Mouse (Mus musculus) heart, embryonic 15.5 days (tissue): ENCODE results near the gene Tsc22d2. TPM values are rescaled to one million over a fixed set of nuclear protein-coding genes. Genes with fewer than 3 reads are reported as not detected.

Experiments used
- polyA plus RNA-seq: library from polyadenylated mRNA; unstranded; fragments of >200 nt; fragmentation: Nextera tagmentation; extraction: Ambion mirVana; gene quantifications from 2 replicates; pipeline ENCODE4 v1.2.1, GENCODE M21; 2015

Gene Tsc22d2
- polyA plus RNA-seq, 1 experiment from 2014 or later: 12.9 TPM

Other genes with a start within 250 kb of the Tsc22d2 start
- gene Eif2a, start 111.1 kb downstream of the Tsc22d2 start, polyA plus RNA-seq: 32.0 and 34.5 TPM in 2 replicates
- gene Serp1, start 111.2 kb downstream of the Tsc22d2 start, polyA plus RNA-seq: 80.7 and 91.6 TPM in 2 replicates
- 15.4 and 18.8 TPM in 2 replicates for gene Selenot, start 161.9 kb downstream of the Tsc22d2 start, polyA plus RNA-seq
- gene Erich6, start 222.5 kb downstream of the Tsc22d2 start, polyA plus RNA-seq: 0.08 TPM in 1 of 2 replicates, not detected in the other